Mouse (Mus musculus): ENCODE measurements around the gene Gm19426.
A peak's percentile ranks its signal among the peaks of the same experiment; 100 is the strongest.

Gm19426 gene

GRCm38 (mm10) chr2:84721182-84721581, 22.3 kb downstream of the Gm19426 start:
- no peak for DNase-seq (ENCODE audit: low read depth, low spot score)

GRCm38 (mm10) chr2:84720718-84721117, 22.7 kb downstream of the Gm19426 start:
- no peak for DNase-seq (ENCODE audit: low read depth, low spot score)

DNA sequence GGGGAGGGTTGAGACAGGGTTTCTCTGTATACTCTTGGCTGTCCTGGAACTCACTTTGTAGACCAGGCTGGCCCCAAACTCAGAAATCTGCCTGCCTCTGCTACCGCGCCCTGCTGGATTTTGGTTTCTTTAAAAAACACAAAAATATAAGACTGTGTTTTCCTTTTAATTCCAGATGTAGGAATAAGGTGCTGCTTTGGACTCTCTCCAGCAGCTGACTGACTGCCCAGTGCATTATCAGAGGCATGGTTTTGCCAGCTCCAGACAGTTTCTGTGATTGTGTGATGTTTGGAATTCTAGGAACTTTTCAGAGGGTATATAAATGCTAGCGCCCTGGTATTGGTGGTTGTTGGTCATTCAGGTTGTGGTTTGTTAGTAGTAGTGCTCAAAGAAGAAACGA, 26.1 kb downstream of the Gm19426 start:
- DNase-seq (ENCODE audit: low read depth, low spot score) = peak; percentile 48

DNA sequence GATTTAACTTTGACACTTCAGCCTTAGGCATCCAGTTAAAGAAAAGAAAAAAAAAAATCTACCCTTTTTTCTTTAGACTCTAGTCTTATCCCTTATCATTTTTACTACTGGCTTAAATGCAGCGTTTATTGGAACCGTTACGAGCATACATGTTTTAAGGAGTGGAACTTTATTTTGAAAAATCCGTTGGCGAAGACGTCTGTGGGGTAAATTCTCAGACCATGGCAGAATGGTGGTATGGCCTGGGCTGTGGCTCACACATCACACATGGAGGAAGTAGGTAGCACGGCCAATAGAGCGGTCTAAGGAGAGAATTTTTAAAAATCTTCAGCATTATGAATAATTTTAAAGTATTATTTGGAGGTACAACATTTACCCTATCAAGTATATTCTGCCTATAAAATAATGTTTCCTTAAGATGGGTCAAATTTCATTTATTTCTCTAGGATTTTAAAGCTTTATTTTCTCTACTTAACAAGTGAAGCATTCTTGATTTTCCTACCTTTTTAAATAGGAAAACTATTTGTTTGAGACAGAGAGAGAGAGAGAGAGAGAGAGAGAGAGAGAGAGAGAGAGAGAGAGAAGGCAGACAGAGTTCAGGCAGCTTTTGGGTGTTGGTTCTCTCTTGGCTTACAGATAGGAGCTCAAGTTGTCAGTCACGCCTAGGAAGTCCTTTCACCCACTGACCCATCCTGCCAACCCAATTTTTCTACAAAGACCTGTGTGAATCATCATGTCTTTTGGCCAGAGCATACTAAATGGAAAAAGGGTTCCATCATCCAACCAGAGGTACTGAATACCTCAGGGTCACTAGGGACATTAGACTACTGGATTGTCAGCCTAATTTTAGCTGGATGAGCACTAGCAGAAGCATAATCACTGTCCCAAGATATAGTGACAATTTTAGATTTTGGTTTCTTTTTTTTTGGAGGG, 26.8 kb downstream of the Gm19426 start:
- DNase-seq (ENCODE audit: low read depth, low spot score) = peak; percentile 84

- peak; percentile 99 for DNase-seq (ENCODE audit: low read depth, low spot score)
Observed at GRCm38 (mm10) chr2:84715562-84716361, 27.7 kb downstream of the Gm19426 start.

- DNase-seq (ENCODE audit: low read depth, low spot score) = peak; percentile 96
Observed at GRCm38 (mm10) chr2:84714811-84715561, 28.5 kb downstream of the Gm19426 start, which contains the start of gene Zdhhc5. Zdhhc5 (minus strand) TSS chr2:84715180.

- DNase-seq (ENCODE audit: low read depth, low spot score) = peak; percentile 27
Observed at GRCm38 (mm10) chr2:84714422-84714810, 29.0 kb downstream of the Gm19426 start.

- DNase-seq (ENCODE audit: low read depth, low spot score) = no peak
Observed at GRCm38 (mm10) chr2:84711898-84712297, 31.6 kb downstream of the Gm19426 start.

GRCm38 (mm10) chr2:84707523-84707922, 35.9 kb downstream of the Gm19426 start:
- DNase-seq (ENCODE audit: low read depth, low spot score) = no peak

DNA sequence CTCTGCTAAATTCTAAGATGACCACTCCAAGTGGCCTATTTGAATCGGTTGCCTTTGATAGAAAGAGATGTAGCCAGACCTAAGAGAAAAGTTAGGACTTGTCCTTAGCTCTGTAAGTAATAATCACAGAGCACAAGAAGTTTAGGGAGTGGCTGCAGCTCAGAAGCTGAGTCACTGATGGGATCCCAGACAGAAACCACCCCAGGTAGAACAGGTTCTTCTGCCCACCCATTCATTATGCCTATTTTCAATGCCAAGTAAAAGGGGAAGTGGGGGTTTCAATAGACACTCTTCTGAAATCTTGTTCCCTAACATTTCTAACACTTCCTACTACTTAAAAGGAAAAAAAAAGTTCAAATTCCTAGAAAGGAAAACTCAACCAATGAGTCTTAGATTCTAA, 38.2 kb downstream of the Gm19426 start:
- no peak for DNase-seq (ENCODE audit: low read depth, low spot score)

DNA sequence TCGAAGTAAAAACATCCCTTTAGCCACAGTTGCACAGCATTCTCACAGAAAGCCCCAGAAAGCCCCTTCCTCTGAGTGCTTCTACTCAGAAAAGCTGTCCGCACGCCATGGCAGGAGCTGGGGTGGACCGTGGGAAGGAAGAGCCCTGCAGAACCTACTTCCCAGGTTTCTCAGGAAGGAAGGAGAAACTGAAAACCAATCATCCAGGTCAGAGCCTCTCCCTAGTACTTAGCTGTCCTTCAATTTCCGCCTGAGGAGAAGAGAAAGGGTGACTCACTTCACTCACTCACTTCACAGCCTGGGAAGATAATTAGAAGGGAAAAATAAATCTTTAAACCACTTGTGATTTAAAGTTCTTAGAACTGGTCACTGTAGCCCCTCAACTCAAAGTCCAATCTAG, 39.1 kb downstream of the Gm19426 start:
- peak; percentile 42 for DNase-seq (ENCODE audit: low read depth, low spot score)

- DNase-seq (ENCODE audit: low read depth, low spot score) = no peak
Observed at GRCm38 (mm10) chr2:84703497-84703896, 40.0 kb downstream of the Gm19426 start.

DNA sequence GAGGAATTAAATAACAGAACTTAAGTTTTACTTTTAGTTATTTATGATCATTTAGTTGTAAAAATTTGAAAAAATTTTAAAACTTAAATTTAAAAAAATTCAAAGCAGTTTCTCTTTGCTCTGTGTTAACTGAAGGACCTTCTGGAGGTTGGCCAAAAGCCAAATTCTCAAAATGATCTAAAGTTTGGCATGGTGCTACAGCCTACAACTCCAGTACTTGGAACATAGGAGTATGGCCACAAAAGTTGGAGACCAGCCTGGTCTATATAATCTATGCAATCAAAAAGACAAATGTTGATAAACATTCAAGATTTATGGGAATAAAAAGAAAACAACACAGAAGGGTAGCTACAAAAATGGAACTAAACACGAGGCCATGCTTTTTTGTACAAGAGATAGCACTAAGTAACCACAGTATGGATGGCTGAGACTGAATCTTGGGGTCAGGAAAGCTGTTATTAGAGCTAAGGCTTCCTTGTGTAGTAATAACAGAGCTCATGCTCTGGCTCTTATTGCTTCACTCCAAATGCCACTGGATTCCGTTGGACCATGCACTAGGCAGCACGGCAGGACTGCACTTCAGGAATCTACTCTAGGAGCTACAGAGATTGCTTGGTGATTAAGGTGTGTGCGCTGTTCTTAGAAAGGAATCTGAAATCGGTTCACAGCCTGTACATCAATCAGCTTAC, 48.3 kb downstream of the Gm19426 start:
- DNase-seq (ENCODE audit: low read depth, low spot score) = no peak

All from 3T3-L1 (cell line).